In the genomic region with DNA sequence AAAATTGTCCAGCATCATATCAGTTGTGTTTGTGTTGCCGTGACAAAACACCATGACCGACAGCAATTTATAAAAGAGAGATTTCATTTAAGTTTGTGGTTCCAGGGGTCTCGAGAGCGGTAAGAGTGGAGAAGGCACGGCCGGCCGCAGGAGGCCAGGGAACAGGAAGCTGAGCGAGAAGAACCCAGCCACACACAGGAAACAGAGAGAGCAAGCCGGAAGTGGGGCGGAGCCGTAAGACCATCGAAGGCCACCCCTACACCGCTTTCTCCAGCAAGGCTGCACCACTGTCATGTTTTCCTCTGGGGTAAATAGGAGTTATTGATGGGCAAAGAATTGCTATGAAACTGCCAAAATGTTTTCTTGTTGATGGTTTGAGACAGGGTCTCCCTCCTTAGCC, we compare ENCODE assay signal across 11 mouse cellular contexts. TPM values are rescaled to one million over a fixed set of nuclear protein-coding genes. Genes with fewer than 3 reads are reported as not detected.
DNase-seq lines count a peak whose midpoint lies in the region.
"Had no signal": no experiment of that assay in that cellular context is flagged by ENCODE, and none has a peak within 500 bp of the region (broad histone marks: within the 10 kb centered on the region; RNA-seq: fewer than 3 reads in every experiment).

No protein-coding gene starts in this region.

- no peaks in the 10 kb centered on the region for H3K79me2 ChIP-seq in macrophage (ENCODE audit: inconsistent target)

- peak overlapping the region; percentile 5; the same call in 1 of the 2 replicates for H3K4me3 ChIP-seq in macrophage (ENCODE audit: inconsistent target)
- no peak overlapping the region for H3K4me3 ChIP-seq in midbrain, embryonic 10.5 days
- H3K4me3 ChIP-seq: heart, embryonic 13.5 days had no signal

- no peaks in the 10 kb centered on the region for H3K27me3 ChIP-seq in midbrain, embryonic 10.5 days (ENCODE audit: low read depth, poor library complexity, severe bottlenecking)
- H3K27me3 ChIP-seq: heart, embryonic 13.5 days had no signal

- H3K9me3 ChIP-seq in midbrain, embryonic 10.5 days (replicated peaks), result peaks cover 5% of the 10 kb centered on the region; the same call in 1 of the 2 replicates

- H3K36me3 ChIP-seq in macrophage (ENCODE audit: inconsistent target), result no peaks in the 10 kb centered on the region
- no peaks in the 10 kb centered on the region for H3K36me3 ChIP-seq in midbrain, embryonic 10.5 days
- H3K36me3 ChIP-seq: heart, embryonic 13.5 days had no signal

- peak; percentile 45 to 46 for DNase-seq in CD8-positive naive resting alpha-beta T cell, adult 2 months (ENCODE audit: low read depth in 2 of 2, low spot score in 2 of 2)
- DNase-seq in induced T-regulatory cell, adult 2 months (ENCODE audit: low read depth), result peak; percentile 76
- DNase-seq in thymus, adult 18-20 months, result peak; percentile 51 to 64
- DNase-seq in midbrain, embryonic 10.5 days (ENCODE audit: low spot score), result no peak
- DNase-seq in left cerebral cortex, adult 11 months (ENCODE audit: low spot score), result no peak
- no peak for DNase-seq in cerebellum, adult 8-10 months
- DNase-seq in layer of hippocampus, postnatal 25 days (ENCODE audit: extremely low spot score in 1 of 2, low spot score in 1 of 2), result no peak
- DNase-seq: cerebellum, postnatal 25 days had no signal

- H3K27ac ChIP-seq in macrophage, result 0 out of 2 replicates have a peak overlapping the region, but pooled peaks have one; percentile 21
- H3K27ac ChIP-seq in midbrain, embryonic 10.5 days (replicated peaks), result no peak overlapping the region
- H3K27ac ChIP-seq: heart, embryonic 13.5 days; stomach, postnatal 0 days had no signal

- 5% methylated on average over 12 of the region's 13 CpGs for WGBS in macrophage (ENCODE audit: missing documents)
- WGBS in midbrain, embryonic 10.5 days, result 86% methylated on average over 13 of the region's 13 CpGs

- no peaks in the 10 kb centered on the region for H3K4me1 ChIP-seq in midbrain, embryonic 10.5 days

RNA-seq across cellular contexts. Expression of a gene that starts 9.2 kb away (rescaled TPM):
- 100 to 1,000 TPM in 13 of 26 experiments, 10 to 100 TPM in 13; 19.8 to 230 (median 104) TPM for total RNA-seq in macrophage (2018; cell fraction: chromatin; rRNA removed)
- total RNA-seq in macrophage (2018; cell fraction: cytosol; rRNA removed), result 100 to 1,000 TPM; 145 to 531 (median 301) TPM
- total RNA-seq in macrophage (2018; cell fraction: nucleus; rRNA removed), result 100 to 1,000 TPM in 25 of 26 experiments, 10 to 100 TPM in 1; 90.3 to 549 (median 285) TPM
- 120 to 460 TPM (median 276 TPM) in 3 replicates for polyA plus RNA-seq in macrophage (2018)
- polyA plus RNA-seq in midbrain, embryonic 10.5 days (2016; fragmentation: Nextera tagmentation; extraction: Ambion mirVana), result 1.2 TPM in 2 replicates
- under 1 TPM; 0.49 to 0.52 TPM for total RNA-seq in layer of hippocampus, postnatal 25 days (2021)

RNA-seq across cellular contexts. Expression of a gene that starts 53.8 kb away (rescaled TPM):
- 10 to 100 TPM; 11.8 to 84.0 (median 43.1) TPM for total RNA-seq in macrophage (2018; cell fraction: chromatin; rRNA removed)
- 10 to 100 TPM; 14.7 to 28.6 (median 21.0) TPM for total RNA-seq in macrophage (2018; cell fraction: cytosol; rRNA removed)
- 10 to 100 TPM in 25 of 26 experiments, 1 to 10 TPM in 1; 9.9 to 59.8 (median 35.5) TPM for total RNA-seq in macrophage (2018; cell fraction: nucleus; rRNA removed)
- polyA plus RNA-seq in macrophage (2018), result 13.7 to 36.1 TPM (median 24.5 TPM) in 3 replicates
- 54.9 and 58.2 TPM in 2 replicates for polyA plus RNA-seq in midbrain, embryonic 10.5 days (2016; fragmentation: Nextera tagmentation; extraction: Ambion mirVana)
- total RNA-seq in layer of hippocampus, postnatal 25 days (2021), result 10 to 100 TPM; 72.4 to 78.9 TPM

Comparison
In these comparisons a context has a peak if more than half of its experiments do, and no peak if none do; other contexts are left out.
1. DNase-seq: peak in CD8-positive naive resting alpha-beta T cell, adult 2 months (2 of 2), induced T-regulatory cell, adult 2 months (single experiment) and thymus, adult 18-20 months (2 of 2); none in midbrain, embryonic 10.5 days (single experiment), left cerebral cortex, adult 11 months (single experiment), cerebellum, adult 8-10 months (single experiment) and layer of hippocampus, postnatal 25 days (0 of 2).
2. RNA of a gene that starts 9.2 kb away (polyA plus RNA-seq): 120 to 460 TPM in macrophage; 1.2 TPM in midbrain, embryonic 10.5 days; every median in the first group is over 10 times any median in the second.